Mouse (Mus musculus): ENCODE measurements around the gene Spout1. TPM values are rescaled to one million over a fixed set of nuclear protein-coding genes. Genes with fewer than 3 reads are reported as not detected.

Gene Spout1
- polyA plus RNA-seq, 1 experiment from 2014 or later = 59.6 TPM

DNA sequence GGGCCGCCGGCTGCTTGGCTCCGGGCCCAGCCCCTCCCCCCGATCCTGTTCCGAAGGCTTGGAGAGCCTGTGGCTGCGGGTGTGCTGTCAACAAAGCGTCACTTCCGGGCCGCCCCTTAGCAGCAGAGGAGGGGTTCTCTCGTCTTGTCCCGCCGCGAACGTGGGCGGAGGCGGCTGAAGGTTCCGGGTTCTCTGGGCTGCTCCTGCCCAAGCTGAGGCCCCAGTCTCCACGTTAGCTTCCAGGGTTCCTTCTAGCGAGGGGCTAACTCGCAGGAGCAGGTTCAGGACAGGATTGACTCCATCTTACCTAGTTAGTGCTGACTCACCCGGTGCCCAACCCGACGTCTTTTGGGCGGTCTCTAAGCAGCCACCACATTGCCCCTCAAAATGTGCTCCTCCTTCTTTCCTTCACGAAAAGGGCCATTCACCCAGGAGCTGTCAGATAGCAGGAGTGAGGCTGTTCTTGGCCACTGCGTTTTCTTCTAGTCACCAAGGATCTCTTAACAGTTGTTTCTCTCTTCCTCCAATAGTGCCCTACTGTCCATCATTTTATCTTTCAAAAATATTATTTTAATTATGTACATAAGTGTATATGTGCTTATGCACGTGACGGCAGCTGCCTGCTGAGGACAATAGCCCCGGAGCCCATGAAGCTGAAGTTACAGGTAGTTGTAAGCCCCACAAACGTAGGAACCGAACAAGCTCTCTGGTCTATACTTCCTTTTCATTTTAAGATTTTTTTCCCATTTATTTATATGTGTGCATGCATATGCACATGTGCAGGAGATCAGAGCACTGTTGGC is 53.6 kb downstream of the Spout1 start, which contains the start of gene Zer1:
Gene Zer1 (minus strand): TSS at position 114 of the 803 bp plus-strand sequence.
- peak within 1 kb of the TSS; percentile 91 for H3K27ac ChIP-seq (ENCODE audit: low read depth, low read length)
- ATAC-seq = peak; percentile 97
- 9% methylated on average over 31 of the region's 31 CpGs for WGBS

DNA sequence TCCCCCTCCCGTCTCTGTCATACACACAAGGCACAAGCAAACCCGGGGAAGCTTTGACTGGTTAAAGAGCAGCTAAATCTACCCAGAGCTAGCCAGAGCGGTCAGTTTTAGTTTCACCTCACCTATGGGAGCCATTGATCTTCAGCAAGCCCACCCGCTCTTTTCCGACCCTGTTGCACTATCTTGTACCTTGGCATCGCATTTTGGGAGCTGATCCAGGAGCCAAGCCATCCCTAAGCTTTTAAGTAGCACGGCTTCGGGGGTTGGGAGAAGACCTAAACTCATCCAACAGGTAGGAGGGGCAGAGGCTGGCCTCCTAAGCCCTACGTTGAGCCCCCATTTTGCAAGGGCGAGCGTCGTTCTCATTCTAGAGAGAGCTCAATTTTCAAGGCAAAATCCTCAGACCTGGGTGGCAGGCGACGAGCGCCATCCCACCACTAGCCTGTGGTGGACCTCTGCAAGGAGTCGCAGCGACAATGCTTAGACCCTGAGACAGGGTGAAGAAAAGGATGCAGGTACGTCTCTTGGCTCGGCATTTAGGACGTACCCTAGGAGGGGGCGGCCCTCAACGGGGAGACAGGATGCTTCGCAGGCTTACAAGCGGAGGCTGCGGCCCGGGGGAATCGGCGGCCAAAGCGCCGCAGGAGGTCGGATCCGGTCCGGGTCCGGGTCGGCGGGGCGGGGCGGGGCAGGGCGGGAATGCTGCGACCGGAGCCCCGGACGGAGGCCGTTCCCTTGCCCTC is 54.4 kb downstream of the Spout1 start:
- H3K4me3 ChIP-seq (ENCODE audit: low read depth, low read length) = peak overlapping the region; percentile 68
- H3K4me1 ChIP-seq (ENCODE audit: control insufficient read depth, insufficient read depth, low read length) = peaks cover 21% of the 10 kb centered on the region
- DNase-seq (ENCODE audit: low spot score) (no peak), ATAC-seq (peak; percentile 72)
- peak overlapping the region; percentile 91; the same call in 1 of the 2 replicates for H3K27ac ChIP-seq (ENCODE audit: low read depth, low read length)
- H3K9me3 ChIP-seq (replicated peaks; ENCODE audit: control insufficient read depth, low read length) = no peaks in the 10 kb centered on the region
- H3K9ac ChIP-seq (ENCODE audit: low read length) = peak overlapping the region; percentile 86
- no peaks in the 10 kb centered on the region for H3K36me3 ChIP-seq (ENCODE audit: control insufficient read depth, insufficient read depth, low read length)
- no peaks in the 10 kb centered on the region for H3K27me3 ChIP-seq (replicated peaks; ENCODE audit: control insufficient read depth, insufficient read depth, low read length)
- 1% methylated on average over 42 of the region's 44 CpGs for WGBS
- peak overlapping the region; percentile 58 for H3K4me2 ChIP-seq (ENCODE audit: low read length)

More for the DNA sequence above, 53.6 kb downstream of the Spout1 start, which contains the start of gene Zer1:
- Histone ChIP-seq H3K9me3 (replicated peaks; ENCODE audit: control insufficient read depth, low read length) (no peaks in the 10 kb centered on the region), H3K9ac (ENCODE audit: low read length) (peak within 1 kb of the TSS; percentile 86), H3K4me2 (ENCODE audit: low read length) (peak within 1 kb of the TSS; percentile 58), H3K36me3 (ENCODE audit: control insufficient read depth, insufficient read depth, low read length) (no peaks in the 10 kb centered on the region), H3K4me1 (ENCODE audit: control insufficient read depth, insufficient read depth, low read length) (peaks cover 13% of the 10 kb centered on the region), H3K4me3 (ENCODE audit: low read depth, low read length) (peak within 1 kb of the TSS; percentile 68), H3K27me3 (replicated peaks; ENCODE audit: control insufficient read depth, insufficient read depth, low read length) (no peaks in the 10 kb centered on the region)
- DNase-seq (ENCODE audit: low spot score) = peak; percentile 95

Other genes with a start within 250 kb of the Spout1 start
- 54.0 and 63.3 TPM in 2 replicates for gene Gle1, start 243.0 kb downstream of the Spout1 start, polyA plus RNA-seq (2014; fragmentation: Nextera tagmentation; extraction: Ambion mirVana)
- 310 and 312 TPM in 2 replicates for gene Sptan1, start 212.9 kb downstream of the Spout1 start, polyA plus RNA-seq (2014; fragmentation: Nextera tagmentation; extraction: Ambion mirVana)
- 51.4 and 63.1 TPM in 2 replicates for gene Wdr34, start 129.6 kb downstream of the Spout1 start, polyA plus RNA-seq (2014; fragmentation: Nextera tagmentation; extraction: Ambion mirVana)
- 379 and 393 TPM in 2 replicates for gene Set, start 121.1 kb downstream of the Spout1 start, polyA plus RNA-seq (2014; fragmentation: Nextera tagmentation; extraction: Ambion mirVana)
- 2.2 and 2.5 TPM in 2 replicates for gene Pkn3, start 100.8 kb downstream of the Spout1 start, polyA plus RNA-seq (2014; fragmentation: Nextera tagmentation; extraction: Ambion mirVana)
- 21.6 and 24.1 TPM in 2 replicates for gene Zdhhc12, start 84.8 kb downstream of the Spout1 start, polyA plus RNA-seq (2014; fragmentation: Nextera tagmentation; extraction: Ambion mirVana)
- 8.4 and 8.9 TPM in 2 replicates for gene Zer1, start 53.9 kb downstream of the Spout1 start, polyA plus RNA-seq (2014; fragmentation: Nextera tagmentation; extraction: Ambion mirVana)
- gene Tbc1d13, start 44.7 kb downstream of the Spout1 start, polyA plus RNA-seq (2014; fragmentation: Nextera tagmentation; extraction: Ambion mirVana) = 16.4 and 17.0 TPM in 2 replicates
- gene Endog, start 7.0 kb downstream of the Spout1 start, polyA plus RNA-seq (2014; fragmentation: Nextera tagmentation; extraction: Ambion mirVana) = 12.8 and 17.4 TPM in 2 replicates
- 16.5 and 17.7 TPM in 2 replicates for gene Kyat1, start 27.4 kb upstream of the Spout1 start, polyA plus RNA-seq (2014; fragmentation: Nextera tagmentation; extraction: Ambion mirVana)
- 61.8 and 66.8 TPM in 2 replicates for gene Lrrc8a, start 59.3 kb upstream of the Spout1 start, polyA plus RNA-seq (2014; fragmentation: Nextera tagmentation; extraction: Ambion mirVana)
- 0.34 and 0.56 TPM in 2 replicates for gene Gm28035, start 62.1 kb upstream of the Spout1 start, polyA plus RNA-seq (2014; fragmentation: Nextera tagmentation; extraction: Ambion mirVana)
- gene Phyhd1, start 87.7 kb upstream of the Spout1 start, polyA plus RNA-seq (2014; fragmentation: Nextera tagmentation; extraction: Ambion mirVana) = 6.3 and 6.6 TPM in 2 replicates
- gene Gm28038, start 102.6 kb upstream of the Spout1 start, polyA plus RNA-seq (2014; fragmentation: Nextera tagmentation; extraction: Ambion mirVana) = not detected in 2 replicates
- 30.2 and 35.4 TPM in 2 replicates for gene Dolk, start 107.9 kb upstream of the Spout1 start, polyA plus RNA-seq (2014; fragmentation: Nextera tagmentation; extraction: Ambion mirVana)
- 25.6 and 30.3 TPM in 2 replicates for gene Nup188, start 107.9 kb upstream of the Spout1 start, polyA plus RNA-seq (2014; fragmentation: Nextera tagmentation; extraction: Ambion mirVana)
- gene Sh3glb2, start 180.9 kb upstream of the Spout1 start, polyA plus RNA-seq (2014; fragmentation: Nextera tagmentation; extraction: Ambion mirVana) = 106 and 123 TPM in 2 replicates
- gene Miga2, start 185.8 kb upstream of the Spout1 start, polyA plus RNA-seq (2014; fragmentation: Nextera tagmentation; extraction: Ambion mirVana) = 18.7 and 23.7 TPM in 2 replicates
- 48.1 and 57.8 TPM in 2 replicates for gene Dolpp1, start 213.8 kb upstream of the Spout1 start, polyA plus RNA-seq (2014; fragmentation: Nextera tagmentation; extraction: Ambion mirVana)
- gene Crat, start 237.4 kb upstream of the Spout1 start, polyA plus RNA-seq (2014; fragmentation: Nextera tagmentation; extraction: Ambion mirVana) = 26.8 and 31.9 TPM in 2 replicates
- 66.6 and 88.4 TPM in 2 replicates for gene Ptpa, start 237.6 kb upstream of the Spout1 start, polyA plus RNA-seq (2014; fragmentation: Nextera tagmentation; extraction: Ambion mirVana)

All from forebrain, embryonic 14.5 days (tissue).